Mouse (Mus musculus): ENCODE measurements around the gene Zfp830. TPM values are rescaled to one million over a fixed set of nuclear protein-coding genes. Genes with fewer than 3 reads are reported as not detected.
A peak's percentile ranks its signal among the peaks of the same experiment; 100 is the strongest.

The Zfp830 gene
- polyA plus RNA-seq, 1 experiment from 2014 or later, result 11.9 TPM

DNA sequence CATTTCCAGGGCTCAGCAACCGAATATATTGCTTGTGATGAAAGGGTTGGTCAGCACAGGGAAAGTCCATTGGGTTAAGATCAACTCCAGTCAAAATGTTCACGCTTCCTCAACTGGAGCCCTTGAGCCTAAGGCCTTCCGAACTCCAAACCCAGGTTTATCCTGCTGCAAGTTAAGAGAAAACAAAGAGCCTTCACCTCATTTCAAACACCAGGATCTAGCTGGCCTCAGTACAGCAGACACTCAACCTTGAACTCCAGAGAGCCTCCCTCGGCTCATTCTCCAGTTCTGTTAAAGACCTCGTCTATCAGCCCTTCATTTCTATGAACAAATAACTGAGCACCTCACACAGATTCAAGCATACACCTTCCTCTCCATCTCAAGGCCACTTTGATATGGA is 16.0 kb downstream of the Zfp830 start:
- H3K36me3 ChIP-seq (replicated peaks; ENCODE audit: insufficient read depth, low read length), result peaks cover 7% of the 10 kb centered on the region; the same call in 1 of the 2 replicates
- ATAC-seq (no peak), DNase-seq (no peak)
- H3K4me3 ChIP-seq (ENCODE audit: low read depth, low read length), result peak overlapping the region; percentile 99
- H3K27me3 ChIP-seq (ENCODE audit: insufficient read depth, low read length), result no peaks in the 10 kb centered on the region
- H3K27ac ChIP-seq (ENCODE audit: low read depth), result peak overlapping the region; percentile 94; the same call in 1 of the 2 replicates
- H3K9me3 ChIP-seq (ENCODE audit: low read length), result no peaks in the 10 kb centered on the region
- peak overlapping the region; percentile 98 for H3K9ac ChIP-seq (replicated peaks)
- H3K4me2 ChIP-seq (ENCODE audit: low read depth, low read length), result peak overlapping the region; percentile 74
- peaks cover 16% of the 10 kb centered on the region; the same call in 1 of the 2 replicates for H3K4me1 ChIP-seq (ENCODE audit: insufficient read depth)
- WGBS (ENCODE audit: insufficient replicate concordance), result 38% methylated on average over 5 of the region's 5 CpGs
- no peak for TF ChIP-seq CTCF (IDR thresholded peaks at IDR 0.05; ENCODE audit: low read depth)
- TF ChIP-seq EP300 (IDR thresholded peaks at IDR 0.05; ENCODE audit: low read depth), result no peak

DNA sequence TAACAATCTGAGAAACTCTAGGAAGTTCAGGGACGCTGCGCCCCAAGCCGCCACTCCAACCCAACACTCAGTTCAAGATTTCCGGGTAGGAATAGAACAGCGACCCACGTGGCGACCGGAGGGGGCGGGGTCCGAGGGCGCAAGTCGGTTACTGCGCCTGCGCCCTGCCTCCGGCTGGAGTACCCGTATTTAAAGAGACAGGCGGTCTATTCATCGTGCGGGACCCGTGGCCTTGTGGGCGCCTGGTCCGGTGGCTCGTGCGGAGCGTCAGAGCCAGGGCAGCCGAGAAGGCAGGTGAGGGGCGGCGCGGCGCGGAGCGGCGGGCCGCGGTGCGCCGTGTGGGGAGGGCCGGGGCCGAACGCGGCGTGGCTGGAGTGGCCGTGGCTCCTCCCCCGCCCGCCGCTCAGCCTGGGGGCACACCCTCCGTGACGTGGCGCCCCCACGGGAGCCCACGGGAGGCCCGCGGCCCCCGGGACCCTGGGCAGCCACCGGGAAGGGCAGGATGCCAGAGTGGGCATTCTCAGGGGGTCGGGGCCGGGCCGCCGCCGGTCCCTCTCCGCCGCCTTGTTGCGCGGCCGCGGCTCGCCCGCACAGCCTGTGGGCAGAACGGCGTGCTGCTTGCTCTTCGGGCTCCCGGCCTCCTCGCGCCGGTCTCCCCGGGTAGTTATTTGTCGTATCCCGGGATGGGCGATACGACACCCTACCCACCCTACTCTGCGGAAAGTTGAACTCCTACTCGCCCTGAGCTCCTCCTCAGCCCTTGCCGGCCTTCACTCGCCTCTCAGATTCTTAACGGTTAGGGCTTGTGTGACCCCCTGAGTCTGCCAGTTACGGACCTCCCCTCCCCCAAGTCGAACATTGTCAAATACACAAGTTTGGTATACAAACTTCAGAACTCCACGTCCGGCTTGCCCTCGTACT is 17.1 kb downstream of the Zfp830 start, which contains the start of gene Lig3:
Lig3 (plus strand) TSS at position 126 of the 921 bp plus-strand sequence.
- DNase-seq (peak; percentile 95), ATAC-seq (peak; percentile 93)
- H3K9ac ChIP-seq (replicated peaks), result peak within 1 kb of the TSS; percentile 98
- peak within 1 kb of the TSS; percentile 94 for H3K27ac ChIP-seq (ENCODE audit: low read depth)
- WGBS (ENCODE audit: insufficient replicate concordance), result under 1% methylated on average over 74 of the region's 90 CpGs
- H3K9me3 ChIP-seq (ENCODE audit: low read length), result no peaks in the 10 kb centered on the region
- peaks cover 19% of the 10 kb centered on the region for H3K36me3 ChIP-seq (replicated peaks; ENCODE audit: insufficient read depth, low read length)
- TF ChIP-seq EP300 (IDR thresholded peaks at IDR 0.05; ENCODE audit: low read depth) (no peak), CTCF (IDR thresholded peaks at IDR 0.05; ENCODE audit: low read depth) (no peak)
- peaks cover 16% of the 10 kb centered on the region; the same call in 1 of the 2 replicates for H3K4me1 ChIP-seq (ENCODE audit: insufficient read depth)
- H3K4me3 ChIP-seq (ENCODE audit: low read depth, low read length), result peak within 1 kb of the TSS; percentile 99
- H3K27me3 ChIP-seq (ENCODE audit: insufficient read depth, low read length), result no peaks in the 10 kb centered on the region
- H3K4me2 ChIP-seq (ENCODE audit: low read depth, low read length), result peak within 1 kb of the TSS; percentile 74

DNA sequence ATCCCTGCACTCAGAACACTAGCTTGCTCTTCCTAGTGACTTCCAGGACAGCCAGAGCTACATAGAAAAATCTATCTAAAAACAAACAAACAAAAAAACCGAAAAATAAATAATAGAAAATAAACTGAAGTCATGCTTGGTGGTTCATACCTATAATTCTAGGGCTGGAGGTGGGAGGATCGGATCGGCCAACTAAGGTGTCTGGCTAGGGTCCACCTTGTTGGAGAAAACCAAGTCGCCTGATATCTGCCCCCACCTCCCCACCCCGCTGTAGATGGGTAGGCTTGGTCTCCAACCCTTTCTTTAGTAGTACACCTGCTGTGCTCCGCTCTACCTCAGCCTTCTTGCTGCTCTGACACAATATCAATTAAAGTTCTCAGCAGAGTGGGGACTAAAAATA is 18.1 kb downstream of the Zfp830 start:
- H3K4me3 ChIP-seq (ENCODE audit: low read depth, low read length), result peak overlapping the region; percentile 99
- peaks cover 24% of the 10 kb centered on the region for H3K36me3 ChIP-seq (replicated peaks; ENCODE audit: insufficient read depth, low read length)
- peak overlapping the region; percentile 74 for H3K4me2 ChIP-seq (ENCODE audit: low read depth, low read length)
- H3K9ac ChIP-seq (replicated peaks), result peak overlapping the region; percentile 98
- no peaks in the 10 kb centered on the region for H3K27me3 ChIP-seq (ENCODE audit: insufficient read depth, low read length)
- ATAC-seq, result no peak
- H3K4me1 ChIP-seq (ENCODE audit: insufficient read depth), result peaks cover 16% of the 10 kb centered on the region; the same call in 1 of the 2 replicates
- no peaks in the 10 kb centered on the region for H3K9me3 ChIP-seq (ENCODE audit: low read length)
- no peak for DNase-seq
- WGBS (ENCODE audit: insufficient replicate concordance), result 46% methylated on average over 6 of the region's 6 CpGs
- no peak for TF ChIP-seq CTCF (IDR thresholded peaks at IDR 0.05; ENCODE audit: low read depth)
- no peak for TF ChIP-seq EP300 (IDR thresholded peaks at IDR 0.05; ENCODE audit: low read depth)
- H3K27ac ChIP-seq (ENCODE audit: low read depth), result peak overlapping the region; percentile 94

DNA sequence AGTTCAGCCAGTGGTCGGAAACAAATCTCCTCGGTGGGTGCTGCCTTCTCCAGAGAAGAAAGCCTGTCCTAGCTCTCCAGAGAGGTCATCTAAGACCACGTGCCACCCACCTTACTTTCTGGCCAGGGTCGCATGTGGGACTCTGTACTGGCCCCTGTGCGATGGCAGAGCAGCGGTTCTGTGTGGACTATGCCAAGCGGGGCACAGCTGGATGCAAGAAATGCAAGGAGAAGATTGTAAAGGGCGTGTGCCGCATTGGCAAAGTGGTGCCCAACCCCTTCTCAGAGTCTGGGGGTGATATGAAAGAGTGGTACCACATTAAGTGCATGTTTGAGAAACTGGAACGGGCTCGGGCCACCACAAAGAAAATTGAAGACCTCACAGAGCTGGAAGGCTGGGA is 19.3 kb downstream of the Zfp830 start:
- Histone ChIP-seq H3K27ac (ENCODE audit: low read depth) (no peak overlapping the region), H3K4me2 (ENCODE audit: low read depth, low read length) (no peak overlapping the region), H3K9ac (replicated peaks) (no peak overlapping the region), H3K9me3 (ENCODE audit: low read length) (no peaks in the 10 kb centered on the region), H3K27me3 (ENCODE audit: insufficient read depth, low read length) (no peaks in the 10 kb centered on the region), H3K4me1 (ENCODE audit: insufficient read depth) (peaks cover 16% of the 10 kb centered on the region; the same call in 1 of the 2 replicates), H3K4me3 (ENCODE audit: low read depth, low read length) (no peak overlapping the region), H3K36me3 (replicated peaks; ENCODE audit: insufficient read depth, low read length) (peaks cover 31% of the 10 kb centered on the region)
- no peak for ATAC-seq
- TF ChIP-seq CTCF (IDR thresholded peaks at IDR 0.05; ENCODE audit: low read depth), result no peak
- TF ChIP-seq EP300 (IDR thresholded peaks at IDR 0.05; ENCODE audit: low read depth), result no peak
- 82% methylated on average over 11 of the region's 11 CpGs for WGBS (ENCODE audit: insufficient replicate concordance)
- DNase-seq, result no peak

DNA sequence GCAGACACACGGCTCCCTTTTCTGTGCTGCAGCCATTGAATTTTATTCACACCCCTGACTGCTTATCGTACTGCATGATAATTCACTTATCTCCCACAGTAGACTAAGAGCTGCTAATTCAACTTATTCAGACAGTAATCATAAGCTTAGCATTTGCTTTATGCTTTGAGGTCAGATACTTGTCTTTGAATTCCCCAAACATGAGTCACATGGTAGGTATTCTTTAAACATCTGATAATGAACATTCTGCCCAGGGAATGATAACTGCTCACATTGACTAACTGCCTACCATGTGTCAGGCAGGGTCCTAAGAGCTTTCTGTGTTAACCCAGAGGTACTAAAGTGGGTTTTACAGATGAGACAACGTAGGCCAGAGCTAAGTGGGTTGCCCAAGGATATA is 42.5 kb downstream of the Zfp830 start:
- Histone ChIP-seq H3K4me3 (ENCODE audit: low read depth, low read length) (no peak overlapping the region), H3K9ac (replicated peaks) (no peak overlapping the region), H3K27ac (ENCODE audit: low read depth) (no peak overlapping the region), H3K36me3 (replicated peaks; ENCODE audit: insufficient read depth, low read length) (peaks cover 84% of the 10 kb centered on the region), H3K27me3 (ENCODE audit: insufficient read depth, low read length) (no peaks in the 10 kb centered on the region), H3K4me2 (ENCODE audit: low read depth, low read length) (no peak overlapping the region), H3K4me1 (ENCODE audit: insufficient read depth) (no peaks in the 10 kb centered on the region), H3K9me3 (ENCODE audit: low read length) (no peaks in the 10 kb centered on the region)
- ATAC-seq, result no peak
- DNase-seq, result no peak
- TF ChIP-seq EP300 (IDR thresholded peaks at IDR 0.05; ENCODE audit: low read depth) (no peak), CTCF (IDR thresholded peaks at IDR 0.05; ENCODE audit: low read depth) (no peak)
- 79% methylated on average over 3 of the region's 3 CpGs for WGBS (ENCODE audit: insufficient replicate concordance)

DNA sequence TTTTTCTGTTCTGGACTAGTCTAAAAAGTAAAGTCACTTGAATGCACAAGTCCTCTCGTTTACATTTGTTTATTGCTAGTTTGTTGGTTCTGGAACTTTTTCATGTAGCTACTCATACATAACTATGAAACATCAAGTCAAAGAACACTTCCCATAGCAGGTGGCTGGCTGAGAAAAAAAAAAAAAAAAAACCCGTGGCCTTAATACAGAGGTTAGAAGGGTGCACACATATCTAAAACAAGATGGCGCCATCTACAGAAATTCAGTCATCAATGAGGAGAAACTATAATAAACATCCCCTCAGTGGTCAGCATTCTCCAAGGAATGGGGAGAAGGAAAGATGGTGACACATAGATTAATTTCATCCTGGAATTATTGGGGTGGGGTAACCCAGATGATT is 43.2 kb downstream of the Zfp830 start:
- TF ChIP-seq EP300 (IDR thresholded peaks at IDR 0.05; ENCODE audit: low read depth) (no peak), CTCF (IDR thresholded peaks at IDR 0.05; ENCODE audit: low read depth) (no peak)
- H3K9me3 ChIP-seq (ENCODE audit: low read length), result no peaks in the 10 kb centered on the region
- H3K4me2 ChIP-seq (ENCODE audit: low read depth, low read length), result no peak overlapping the region
- no peaks in the 10 kb centered on the region for H3K27me3 ChIP-seq (ENCODE audit: insufficient read depth, low read length)
- no peak overlapping the region for H3K4me3 ChIP-seq (ENCODE audit: low read depth, low read length)
- H3K9ac ChIP-seq (replicated peaks), result no peak overlapping the region
- ATAC-seq (no peak), DNase-seq (no peak)
- peaks cover 84% of the 10 kb centered on the region for H3K36me3 ChIP-seq (replicated peaks; ENCODE audit: insufficient read depth, low read length)
- WGBS (ENCODE audit: insufficient replicate concordance), result 68% methylated on average over 3 of the region's 3 CpGs
- no peak overlapping the region for H3K27ac ChIP-seq (ENCODE audit: low read depth)
- no peaks in the 10 kb centered on the region for H3K4me1 ChIP-seq (ENCODE audit: insufficient read depth)
